Mouse (Mus musculus) ES-E14 (cell line): ENCODE measurements at regions not wholly inside any gene's neighbourhood (a gene's known extent, or its start where the extent isn't known, plus 50 kb on each side); places are given as distances from the start of the nearest gene placed in this dataset.

ENCODE experiments used
- MAFK ChIP-seq: IDR thresholded peaks from 2 replicates; pipeline ENCODE4 v1.6.1; 2014; ENCODE audit warnings: mild to moderate bottlenecking, low read depth, low read length, inconsistent platforms; ENCODE audit not compliant: insufficient read depth
- ZNF384 ChIP-seq: IDR thresholded peaks from 2 replicates; pipeline ENCODE4 v1.6.1; 2012; ENCODE audit warnings: low read depth, low read length, inconsistent platforms

DNA sequence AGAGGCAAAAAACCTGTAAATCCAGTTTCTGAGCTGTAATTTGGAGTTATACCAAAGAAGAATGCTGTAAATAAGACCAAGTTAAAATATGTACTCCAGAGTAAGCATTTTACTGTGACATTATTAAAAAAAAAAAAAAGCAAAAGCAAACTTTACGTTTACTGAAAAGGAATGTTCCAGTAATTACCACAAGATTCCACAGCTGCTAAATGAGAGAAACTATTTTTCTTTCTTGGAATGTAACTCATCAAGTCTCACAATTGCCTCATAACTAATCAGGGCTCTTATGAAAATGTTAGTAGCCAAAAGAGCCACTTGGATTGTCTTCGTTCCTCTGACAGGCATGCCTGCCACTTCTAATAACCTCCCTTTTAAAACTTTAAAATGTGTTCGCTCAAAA lies 210.5 kb upstream of the Cited2 start:
- no peak for TF ChIP-seq ZNF384
- no peak for TF ChIP-seq MAFK
